Comparison of ENCODE assay signal across 1 mouse cellular context in the genomic region with DNA sequence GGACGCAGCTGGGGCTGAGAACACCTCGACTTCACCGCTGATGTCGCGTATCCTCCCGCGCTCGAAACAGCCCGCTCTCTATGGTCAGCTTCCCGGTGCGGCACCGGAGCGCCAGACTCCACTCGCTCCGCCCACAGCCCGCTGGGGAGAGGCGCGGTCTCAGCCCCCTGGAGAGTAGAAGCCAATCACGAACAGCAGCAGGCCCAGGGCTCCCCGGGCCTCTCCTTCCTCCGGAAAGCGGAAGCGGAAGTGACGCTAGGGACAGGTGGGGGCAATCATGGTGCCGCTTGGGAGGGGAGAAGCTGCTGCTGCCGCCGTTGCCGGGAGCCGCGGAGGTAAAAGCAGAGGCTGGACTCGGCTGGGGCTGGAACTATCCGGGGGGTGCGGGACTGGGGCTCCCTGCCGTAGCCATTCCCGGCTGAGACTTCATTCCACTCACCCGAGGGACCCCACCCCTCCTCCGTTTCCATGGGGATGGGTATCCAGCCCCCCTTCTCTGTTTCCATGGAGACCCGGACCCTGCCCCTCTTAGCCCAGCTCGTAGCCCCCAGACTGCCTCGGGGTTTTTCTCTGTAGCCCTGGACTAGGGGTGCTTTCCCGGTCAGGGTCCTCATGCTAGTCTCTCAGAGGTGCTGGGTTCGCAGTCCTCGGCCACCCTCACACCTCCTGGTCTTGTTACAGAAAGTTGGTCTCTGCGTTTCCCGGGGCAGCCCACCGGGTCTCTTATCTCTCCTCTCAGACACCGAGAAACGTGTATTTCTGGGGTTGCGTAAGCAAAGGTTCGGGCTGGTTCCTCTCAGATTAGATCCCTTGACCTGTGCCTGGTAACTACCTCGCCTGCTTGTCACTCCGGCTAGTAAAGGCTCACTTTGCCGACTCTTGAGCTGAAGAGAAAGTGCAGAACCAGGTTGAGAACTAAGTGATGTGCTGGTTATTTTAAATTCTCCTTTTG.
TF ChIP-seq lines count a peak whose summit lies in the region.

No protein-coding gene starts in this region.

TF ChIP-seq in CH12.LX, 34 proteins besides CTCF, POLR2A, EP300 and RAD21:
- TF ChIP-seq MAX (IDR thresholded peaks at IDR 0.05; ENCODE audit: low read length): peak; percentile 57; the same call in 1 of the 2 replicates
- TF ChIP-seq MEF2A (IDR thresholded peaks at IDR 0.05; ENCODE audit: borderline replicate concordance, low read depth, low read length): peak; percentile 49
- 0 out of 2 replicates have a peak, but pooled peaks have one; percentile 51 for TF ChIP-seq UBTF (IDR thresholded peaks at IDR 0.05; ENCODE audit: low read depth, low read length)
- TF ChIP-seq ETS1 (conservative IDR thresholded peaks at IDR 0.05; ENCODE audit: low read depth, low read length): peak; percentile 25; the same call in 1 of the 2 replicates
- peak; percentile 87 for TF ChIP-seq SIN3A (IDR thresholded peaks at IDR 0.05; ENCODE audit: low read length)
- no peak for TF ChIP-seq USF1 (IDR thresholded peaks at IDR 0.05; ENCODE audit: low read depth, low read length)
- peak; percentile 88 for TF ChIP-seq ELF1 (IDR thresholded peaks at IDR 0.05; ENCODE audit: low read depth, low read length)
- TF ChIP-seq ZMIZ1 (IDR thresholded peaks at IDR 0.05; ENCODE audit: low read depth, low read length): peak; percentile 95
- no peak for TF ChIP-seq ZNF384 (IDR thresholded peaks at IDR 0.05; ENCODE audit: low read depth, low read length)
- TF ChIP-seq CHD2 (IDR thresholded peaks at IDR 0.05; ENCODE audit: low read length): peak; percentile 55
- no peak for TF ChIP-seq JUN (IDR thresholded peaks at IDR 0.05; ENCODE audit: insufficient read depth, low read depth, low read length)
- peak; percentile 63 for TF ChIP-seq MXI1 (IDR thresholded peaks at IDR 0.05; ENCODE audit: low read depth, low read length)
- TF ChIP-seq USF2 (conservative IDR thresholded peaks at IDR 0.05; ENCODE audit: low read depth, low read length): no peak
- TF ChIP-seq ZKSCAN1 (IDR thresholded peaks at IDR 0.05; ENCODE audit: borderline replicate concordance, low read depth, low read length): no peak
- no peak for TF ChIP-seq MAFK (IDR thresholded peaks at IDR 0.05; ENCODE audit: insufficient replicate concordance, low read length)
- TF ChIP-seq SMC3 (IDR thresholded peaks at IDR 0.05; ENCODE audit: low read depth, low read length): no peak
- 0 out of 2 replicates have a peak, but pooled peaks have one; percentile 16 for TF ChIP-seq TBP (conservative IDR thresholded peaks at IDR 0.05; ENCODE audit: low read depth, low read length)
- TF ChIP-seq MYC (IDR thresholded peaks at IDR 0.05; ENCODE audit: low read depth, low read length): no peak; the same call in 1 of the 2 replicates
- TF ChIP-seq RCOR1 (conservative IDR thresholded peaks at IDR 0.05; ENCODE audit: low read depth, low read length): no peak
- no peak for TF ChIP-seq E2F4 (IDR thresholded peaks at IDR 0.05; ENCODE audit: insufficient replicate concordance, low read depth, low read length)
- TF ChIP-seq POLR2AphosphoS2 (IDR thresholded peaks at IDR 0.05; ENCODE audit: low read depth, low read length): 0 out of 2 replicates have a peak, but pooled peaks have one; percentile 59
- peak; percentile 80; the same call in 1 of the 2 replicates for TF ChIP-seq KAT2A (IDR thresholded peaks at IDR 0.05; ENCODE audit: insufficient replicate concordance, low read length)
- TF ChIP-seq PAX5 (IDR thresholded peaks at IDR 0.05; ENCODE audit: low read length): no peak
- peak; percentile 100 for TF ChIP-seq MAZ (IDR thresholded peaks at IDR 0.05; ENCODE audit: low read depth, low read length)
- no peak for TF ChIP-seq ZC3H11A (IDR thresholded peaks at IDR 0.05; ENCODE audit: low read depth, low read length)
- TF ChIP-seq JUND (conservative IDR thresholded peaks at IDR 0.05; ENCODE audit: low read depth, low read length): no peak
- TF ChIP-seq CHD1 (IDR thresholded peaks at IDR 0.05; ENCODE audit: low read depth, low read length): no peak
- 0 out of 2 replicates have a peak, but pooled peaks have one; percentile 41 for TF ChIP-seq IRF4 (IDR thresholded peaks at IDR 0.05; ENCODE audit: low read depth, low read length)
- peak; percentile 35 for TF ChIP-seq NRF1 (IDR thresholded peaks at IDR 0.05; ENCODE audit: low read depth, low read length)
- peak; percentile 91 for TF ChIP-seq HCFC1 (IDR thresholded peaks at IDR 0.05; ENCODE audit: low read depth, low read length)
- TF ChIP-seq NELFE (IDR thresholded peaks at IDR 0.05; ENCODE audit: low read depth, low read length): peak; percentile 91
- peak; percentile 90 for TF ChIP-seq TCF12 (IDR thresholded peaks at IDR 0.05; ENCODE audit: low read depth, low read length)
- no peak for TF ChIP-seq BHLHE40 (IDR thresholded peaks at IDR 0.05; ENCODE audit: low read depth, low read length)
- no peak; the same call in 1 of the 2 replicates for TF ChIP-seq GABPA (IDR thresholded peaks at IDR 0.05; ENCODE audit: insufficient replicate concordance, low read depth, low read length)
TF ChIP-seq in CH12.LX: peak in this region for 18.
